Mouse (Mus musculus) cortical plate, adult 2 months (tissue): ENCODE measurements around the gene Gnb2. TPM values are rescaled to one million over a fixed set of nuclear protein-coding genes. Genes with fewer than 3 reads are reported as not detected.
A peak's percentile ranks its signal among the peaks of the same experiment; 100 is the strongest.

Experiments used
- H3K27ac ChIP-seq: fragments of 200-500 bp; 2 replicates; pipeline ENCODE4 v1.5.1; 2012; ENCODE audit warnings: low read length, control low read depth, inconsistent platforms; ENCODE audit not compliant: insufficient read depth
- H3K4me1 ChIP-seq: fragments of 200-500 bp; 2 replicates; pipeline ENCODE4 v1.6.1; 2011; ENCODE audit warnings: low read length; ENCODE audit not compliant: control insufficient read depth, insufficient read depth
- H3K4me3 ChIP-seq: fragments of 200-500 bp; 2 replicates; pipeline ENCODE4 v1.5.1; 2011; ENCODE audit warnings: mild to moderate bottlenecking, low read length, control low read depth; ENCODE audit not compliant: insufficient read depth
- CTCF ChIP-seq: fragments of 200-500 bp; IDR thresholded peaks from 2 replicates; pipeline ENCODE4 v1.5.1; 2011; ENCODE audit warnings: mild to moderate bottlenecking, control low read depth, low read length; ENCODE audit not compliant: insufficient read depth; ENCODE audit errors: extremely low read depth
- POLR2A ChIP-seq: fragments of 200-500 bp; IDR thresholded peaks from 2 replicates; pipeline ENCODE4 v1.6.1; 2011; ENCODE audit warnings: mild to moderate bottlenecking, low read length, control low read depth; ENCODE audit not compliant: insufficient read depth; ENCODE audit errors: extremely low read depth
- polyA plus RNA-seq: library from polyadenylated mRNA; depleted of rRNA; stranded (reverse); fragments of >200 nt; gene quantifications from 2 replicates; pipeline ENCODE4 v1.2.3, GENCODE M21; 2012; rRNA removed

Gene Gnb2
- 653 and 687 TPM in 2 replicates for polyA plus RNA-seq

DNA sequence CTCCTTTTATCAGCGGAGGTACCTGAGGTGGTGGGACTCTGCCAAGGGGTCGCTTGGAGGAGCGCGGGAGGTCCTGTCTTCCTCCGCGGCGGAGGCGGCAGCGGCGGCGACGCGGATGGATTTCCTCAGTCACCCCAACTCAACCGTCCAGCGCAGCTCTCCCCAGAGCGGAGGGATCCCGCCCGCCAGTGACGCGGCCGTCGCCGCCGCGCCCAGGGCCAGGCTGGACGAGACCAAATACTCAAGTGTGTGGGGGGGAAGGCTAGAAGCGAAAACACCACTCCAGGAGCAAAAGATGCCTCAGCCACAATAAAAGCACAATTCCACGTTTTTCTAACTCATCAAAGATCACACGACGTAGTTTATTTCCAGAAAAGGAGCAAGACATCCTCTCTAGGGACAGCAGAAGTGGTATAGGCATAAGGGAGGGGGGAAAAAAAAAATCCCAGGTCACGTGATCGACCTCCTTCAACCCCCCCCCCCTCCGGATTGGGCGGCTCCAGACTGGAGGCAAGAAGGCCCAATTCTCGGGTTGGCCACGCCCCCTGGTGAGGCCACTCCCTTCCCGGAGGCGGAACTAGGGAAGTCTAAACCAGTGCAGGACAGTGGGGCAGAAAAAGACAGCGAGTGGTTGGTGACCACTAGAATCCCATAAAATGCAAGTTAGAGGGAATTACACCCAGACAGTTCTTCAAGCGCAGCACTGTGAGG is at the start of gene Gnb2, which contains the start of gene Epo:
Gene Gnb2 (minus strand): TSS at position 394 of the 711 bp plus-strand sequence.
Gene Epo (minus strand): TSS at position 126 of the 711 bp plus-strand sequence.
- Histone ChIP-seq H3K27ac (peak within 1 kb of the TSS; percentile 98), H3K4me3 (peak within 1 kb of the TSS; percentile 93), H3K4me1 (peaks cover 2% of the 10 kb centered on the region; the same call in 1 of the 2 replicates)
- TF ChIP-seq CTCF = no peak
- peak; percentile 81 for TF ChIP-seq POLR2A

DNA sequence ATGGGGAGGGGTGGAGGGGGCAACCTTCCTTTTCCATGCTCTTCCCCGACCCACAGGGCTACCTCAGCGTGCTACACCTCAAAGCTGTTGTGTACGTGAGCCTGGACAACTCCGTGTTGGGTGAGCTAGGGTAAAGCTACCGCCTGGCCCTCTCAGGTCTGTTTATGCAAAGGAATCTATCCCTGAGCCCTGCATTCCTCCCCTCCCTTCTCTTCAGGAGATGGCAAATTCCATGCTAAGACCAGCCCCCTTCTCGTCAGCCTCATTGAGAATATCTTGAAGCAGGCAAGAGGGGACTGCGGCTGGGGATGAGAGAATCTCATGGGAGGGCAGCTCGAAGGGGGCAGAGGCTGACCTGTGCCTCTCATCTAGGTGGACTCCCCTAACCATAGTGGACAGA is 49.4 kb upstream of the Gnb2 start:
- Histone ChIP-seq H3K4me1 (no peaks in the 10 kb centered on the region), H3K4me3 (no peak overlapping the region), H3K27ac (no peak overlapping the region)
- TF ChIP-seq CTCF (no peak), POLR2A (no peak)

DNA sequence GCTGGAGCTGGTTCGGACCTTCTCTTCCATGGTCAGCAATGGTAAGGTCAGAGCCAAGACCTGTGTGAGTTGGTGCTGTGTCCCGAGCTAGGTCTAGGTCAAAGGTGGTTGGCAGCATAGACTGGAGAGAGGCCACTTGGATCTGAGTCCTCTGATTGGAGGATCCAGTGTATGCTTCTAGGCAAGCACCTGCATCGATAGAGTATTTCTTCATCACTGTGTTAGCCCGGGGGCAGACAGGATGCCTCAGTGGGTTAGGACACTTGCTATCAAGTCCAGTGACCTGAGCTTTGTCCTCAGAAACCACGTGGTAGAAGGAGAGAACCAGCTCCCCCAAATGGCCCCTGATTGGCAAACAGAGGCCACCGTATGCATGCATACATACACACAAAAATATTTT is 46.9 kb upstream of the Gnb2 start:
- H3K27ac ChIP-seq = no peak overlapping the region
- no peaks in the 10 kb centered on the region for H3K4me1 ChIP-seq
- H3K4me3 ChIP-seq = no peak overlapping the region
- no peak for TF ChIP-seq POLR2A
- TF ChIP-seq CTCF = no peak

DNA sequence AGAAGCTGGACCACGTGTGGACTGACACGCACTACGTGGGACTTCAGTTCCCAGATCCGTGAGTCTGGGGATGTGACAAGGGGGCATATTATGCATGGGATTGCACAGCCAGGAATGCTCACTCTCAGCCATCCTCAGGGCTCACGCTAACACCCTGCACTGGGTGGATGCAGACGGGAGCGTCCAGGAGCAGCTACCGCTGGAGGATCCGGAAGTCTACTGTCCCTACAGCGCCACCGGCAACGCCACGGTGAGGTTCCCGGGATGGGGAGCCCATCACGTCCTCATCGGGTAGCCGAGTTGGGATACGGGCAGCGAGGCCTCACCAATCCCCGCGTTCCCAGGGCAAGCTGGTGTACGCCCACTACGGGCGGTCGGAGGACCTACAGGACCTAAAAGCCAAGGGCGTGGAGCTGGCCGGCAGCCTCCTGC is 41.2 kb upstream of the Gnb2 start:
- H3K27ac ChIP-seq = no peak overlapping the region

DNA sequence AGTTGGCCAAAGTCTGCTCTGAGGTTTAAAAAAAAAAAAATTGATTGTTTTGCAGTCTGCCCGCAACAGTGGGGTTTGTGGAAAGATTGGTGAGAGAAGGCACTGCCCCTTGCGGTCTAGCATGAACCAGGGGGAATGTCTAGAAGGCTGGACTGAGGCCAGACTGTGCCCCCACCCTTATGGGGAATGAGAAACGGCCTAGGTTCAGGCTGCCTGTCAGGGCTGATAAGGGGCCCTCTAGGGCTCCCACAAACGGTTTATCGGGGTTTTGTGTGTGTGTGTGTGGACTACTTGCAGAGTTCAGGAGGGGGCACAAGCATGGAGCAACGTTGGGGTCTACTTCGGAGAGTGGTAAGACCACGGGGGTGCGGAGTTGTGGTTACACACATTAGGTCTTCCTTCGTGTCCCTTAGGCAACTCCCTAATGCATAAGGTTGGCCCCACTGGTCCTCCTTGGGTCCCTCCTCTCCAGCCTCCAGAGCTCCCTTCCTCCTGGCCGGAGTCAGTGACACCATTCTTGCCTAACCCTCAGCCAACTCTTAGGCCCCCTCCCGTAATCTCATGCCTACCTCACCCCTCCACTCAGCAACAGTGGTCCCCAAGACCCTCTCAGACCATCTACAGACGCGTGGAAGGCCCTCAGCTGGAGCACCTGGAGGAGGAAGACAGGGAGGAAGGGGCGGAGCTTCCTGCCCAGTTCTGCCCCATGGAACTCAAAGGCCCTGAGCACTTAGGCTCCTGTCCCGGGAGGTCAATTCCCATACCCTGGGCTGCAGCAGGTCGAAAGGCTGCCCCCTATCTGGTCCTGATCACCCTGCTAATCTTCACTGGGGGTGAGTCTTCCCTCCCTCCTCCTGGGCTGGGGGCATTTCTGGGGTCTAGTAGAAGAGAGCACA is 37.6 kb upstream of the Gnb2 start:
- Histone ChIP-seq H3K4me1 (no peaks in the 10 kb centered on the region; the same call in 1 of the 2 replicates), H3K4me3 (no peak overlapping the region), H3K27ac (no peak overlapping the region)
- no peak for TF ChIP-seq POLR2A
- TF ChIP-seq CTCF = no peak

More for the DNA sequence above, 41.2 kb upstream of the Gnb2 start:
- peak overlapping the region; percentile 70 for H3K4me3 ChIP-seq
- 0 out of 2 replicates have a peak, but pooled peaks have one; percentile 7 for TF ChIP-seq CTCF
- peak; percentile 49; the same call in 1 of the 2 replicates for TF ChIP-seq POLR2A
- H3K4me1 ChIP-seq = no peaks in the 10 kb centered on the region; the same call in 1 of the 2 replicates

DNA sequence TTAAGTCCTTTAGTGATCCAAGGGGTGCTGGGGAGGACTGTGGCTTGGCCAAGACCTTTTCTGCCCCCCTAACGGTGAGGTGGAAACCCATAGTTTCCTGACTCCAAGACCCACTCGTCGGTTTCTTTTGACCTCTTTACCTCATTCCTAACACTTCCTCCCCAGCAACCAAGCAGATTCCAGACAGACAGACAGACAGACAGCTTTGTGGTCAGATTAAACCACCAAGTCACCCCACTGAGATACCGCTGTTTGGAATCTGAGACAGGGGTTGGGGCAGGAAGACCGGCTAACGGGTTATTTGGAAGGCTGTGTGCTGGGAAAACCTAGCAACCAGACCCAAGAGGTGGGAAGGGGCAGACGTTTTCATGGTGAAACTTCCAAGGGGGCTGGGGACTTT is 36.9 kb upstream of the Gnb2 start:
- Histone ChIP-seq H3K4me1 (no peaks in the 10 kb centered on the region; the same call in 1 of the 2 replicates), H3K27ac (no peak overlapping the region), H3K4me3 (no peak overlapping the region)
- TF ChIP-seq POLR2A (no peak), CTCF (no peak)

DNA sequence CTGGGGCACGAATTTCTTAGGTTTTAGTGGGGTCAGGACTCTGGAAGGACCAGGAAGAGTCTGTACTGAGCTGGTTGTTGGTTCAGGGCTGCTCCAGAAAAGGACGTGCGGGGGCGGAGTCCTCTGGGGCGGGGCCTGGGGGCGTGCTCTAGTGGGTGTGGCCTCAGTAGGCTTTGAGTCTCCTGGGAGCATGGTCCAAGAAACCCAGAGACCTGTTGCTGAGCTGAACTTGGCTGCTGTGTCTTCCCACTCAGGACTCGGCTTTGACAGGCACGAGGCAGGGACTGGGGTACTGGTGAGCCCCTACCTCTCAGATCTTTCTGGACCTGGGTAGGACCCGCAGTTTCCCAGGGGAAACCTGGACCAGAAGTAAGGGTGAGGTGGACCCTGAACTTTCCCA is 36.4 kb upstream of the Gnb2 start, which contains the start of gene Tfr2:
Gene Tfr2 (plus strand): TSS at position 176 of the 400 bp plus-strand sequence.
- Histone ChIP-seq H3K4me1 (no peaks in the 10 kb centered on the region; the same call in 1 of the 2 replicates), H3K4me3 (no peak within 1 kb of the TSS), H3K27ac (no peak within 1 kb of the TSS)
- TF ChIP-seq CTCF = no peak
- no peak for TF ChIP-seq POLR2A

DNA sequence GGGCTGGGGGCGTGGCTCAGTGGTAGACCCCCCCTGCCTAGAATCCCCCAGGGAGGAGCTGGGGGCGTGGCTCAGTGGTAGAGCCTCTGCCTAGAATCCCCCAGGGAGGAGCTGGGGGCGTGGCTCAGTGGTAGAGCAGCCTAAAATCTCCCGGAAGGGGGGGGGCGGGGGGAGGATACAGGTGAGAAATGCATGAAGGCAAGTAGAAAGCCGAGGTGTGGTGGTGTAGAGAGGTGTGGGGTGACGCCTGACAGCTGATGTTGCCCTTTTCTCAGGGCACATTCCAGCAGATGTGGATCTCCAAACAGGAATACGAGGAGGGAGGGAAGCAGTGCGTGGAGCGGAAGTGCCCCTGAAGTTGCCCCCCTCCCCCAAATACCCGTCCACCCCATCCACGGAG is 35.7 kb upstream of the Gnb2 start:
- H3K4me3 ChIP-seq = no peak overlapping the region
- no peak overlapping the region for H3K27ac ChIP-seq
- TF ChIP-seq POLR2A = no peak
- no peak for TF ChIP-seq CTCF
- no peaks in the 10 kb centered on the region for H3K4me1 ChIP-seq

DNA sequence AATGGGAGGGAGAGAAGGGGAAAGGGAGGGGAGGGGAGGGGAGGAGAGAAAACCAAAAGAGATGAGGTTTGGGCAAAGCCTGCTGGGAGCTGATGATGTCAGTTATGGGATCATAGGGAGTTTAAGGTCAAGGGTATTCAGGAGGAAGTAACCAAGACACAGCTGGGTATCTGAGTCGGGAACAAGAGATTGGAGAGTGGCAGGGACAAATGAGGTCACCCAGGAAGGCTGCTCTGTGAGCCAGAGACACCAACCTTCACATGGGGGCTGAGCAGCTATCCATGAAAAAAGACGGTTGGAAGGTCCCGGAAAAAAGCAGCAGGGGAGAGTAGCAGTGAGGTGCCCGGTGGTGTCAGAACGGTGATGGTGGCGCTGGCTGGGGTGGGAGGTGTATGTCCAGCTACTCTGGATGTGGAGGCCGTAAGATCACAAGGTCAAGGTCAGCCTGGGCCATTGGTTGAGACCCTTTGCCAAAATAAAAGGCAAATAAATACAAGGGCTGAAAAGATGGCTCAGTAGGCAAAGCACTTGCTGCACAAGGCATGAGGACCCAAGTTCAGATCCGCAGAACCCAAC is 35.0 kb upstream of the Gnb2 start:
- TF ChIP-seq CTCF = no peak
- TF ChIP-seq POLR2A = no peak
- Histone ChIP-seq H3K4me3 (no peak overlapping the region), H3K4me1 (no peaks in the 10 kb centered on the region), H3K27ac (no peak overlapping the region)
